Mouse (Mus musculus) midbrain, embryonic 14.5 days (tissue): ENCODE measurements around the gene Zfp709. TPM values are rescaled to one million over a fixed set of nuclear protein-coding genes. Genes with fewer than 3 reads are reported as not detected.
"Not testable (repeated sequence)": the region's sequence is repeated elsewhere in the genome, so short reads cannot be mapped to it uniquely, and the experiment has no call there.

Experiments
- ATAC-seq: fragments of 200-750 bp; cut with Nextera tagmentation; 2 replicates; pipeline ENCODE4 v1.8.0; 2017; ENCODE audit warnings: moderate number of reproducible peaks, moderate library complexity; ENCODE audit not compliant: low FRiP score, low TSS enrichment
- DNase-seq: peaks from one replicate; pipeline ENCODE4 v3.0.0-alpha.2; 2015
- H3K27ac ChIP-seq: fragments of 300-500 bp; sonication (generic); replicated peaks from 2 replicates; pipeline ENCODE4 v1.5.1; 2014; ENCODE audit warnings: mild to moderate bottlenecking, low read depth, low read length, moderate library complexity
- H3K27me3 ChIP-seq: fragments of 300-500 bp; sonication (generic); 2 replicates; pipeline ENCODE4 v1.6.1; 2014; ENCODE audit warnings: low read length, control low read depth, mixed read lengths; ENCODE audit not compliant: control insufficient read depth, insufficient read depth
- H3K36me3 ChIP-seq: fragments of 300-500 bp; sonication (generic); 2 replicates; pipeline ENCODE4 v1.6.1; 2014; ENCODE audit warnings: low read length, control low read depth; ENCODE audit not compliant: control insufficient read depth, insufficient read depth
- H3K4me1 ChIP-seq: fragments of 300-500 bp; sonication (generic); 2 replicates; pipeline ENCODE4 v1.6.1; 2014; ENCODE audit warnings: mild to moderate bottlenecking, antibody characterized with exemption, low read length, control low read depth; ENCODE audit not compliant: control insufficient read depth, insufficient read depth
- H3K4me2 ChIP-seq: fragments of 300-500 bp; sonication (generic); 2 replicates; pipeline ENCODE4 v1.6.1; 2014; ENCODE audit warnings: mild to moderate bottlenecking, low read length, moderate library complexity
- H3K4me3 ChIP-seq: fragments of 300-500 bp; sonication (generic); replicated peaks from 2 replicates; pipeline ENCODE4 v1.5.1; 2014; ENCODE audit warnings: low read depth, low read length
- H3K9ac ChIP-seq: fragments of 300-500 bp; sonication (generic); replicated peaks from 2 replicates; pipeline ENCODE4 v1.6.1; 2014; ENCODE audit warnings: mild to moderate bottlenecking, low read length, moderate library complexity
- H3K9me3 ChIP-seq: fragments of 300-500 bp; sonication (generic); 2 replicates; pipeline ENCODE4 v1.6.1; 2016; ENCODE audit warnings: low read length, control low read depth, mixed read lengths; ENCODE audit not compliant: control insufficient read depth
- WGBS: fragments of 180-500 bp; shearing (Covaris S2); extraction: QIAGEN DNeasy Blood & Tissue Kit; methylation state at CpG from one replicate; pipeline ENCODE4 v1.1.7; 2014; 5-methylcytosine and 5-hydroxymethylcytosine counted together
- polyA plus RNA-seq: library from polyadenylated mRNA; unstranded; fragments of >200 nt; fragmentation: Nextera tagmentation; extraction: Ambion mirVana; gene quantifications from 2 replicates; pipeline ENCODE4 v1.2.1, GENCODE M21; 2014

Gene Zfp709
- 9.8 and 12.6 TPM in 2 replicates for polyA plus RNA-seq

- peaks cover 18% of the 10 kb centered on the region for H3K9me3 ChIP-seq
- ATAC-seq: peak; percentile 84
- WGBS: 5% methylated on average over 44 of the region's 45 CpGs
- peaks cover 15% of the 10 kb centered on the region; the same call in 1 of the 2 replicates for H3K36me3 ChIP-seq
- H3K27ac ChIP-seq: peak within 1 kb of the TSS; percentile 84
- H3K9ac ChIP-seq: peak within 1 kb of the TSS; percentile 93
- peak; percentile 77 for DNase-seq
- peak within 1 kb of the TSS; percentile 75 for H3K4me3 ChIP-seq
- peaks cover 7% of the 10 kb centered on the region; the same call in 1 of the 2 replicates for H3K4me1 ChIP-seq
- H3K4me2 ChIP-seq: peak within 1 kb of the TSS; percentile 93
- no peaks in the 10 kb centered on the region for H3K27me3 ChIP-seq
Observed at GRCm38 (mm10) chr8:71881618-71882274, at the start of gene Zfp709. Gene Zfp709 (plus strand): TSS chr8:71882019.

GRCm38 (mm10) chr8:71838207-71838606 is 43.6 kb upstream of the Zfp709 start:
- DNase-seq, H3K27ac ChIP-seq, H3K4me2 ChIP-seq, H3K9me3 ChIP-seq, H3K36me3 ChIP-seq, H3K9ac ChIP-seq, H3K27me3 ChIP-seq, H3K4me1 ChIP-seq, H3K4me3 ChIP-seq, ATAC-seq: not testable (repeated sequence)
- WGBS: 78% methylated on average over 4 of the region's 4 CpGs

- ATAC-seq, H3K9me3 ChIP-seq: not testable (repeated sequence)
Observed at GRCm38 (mm10) chr8:71841201-71841817, 40.5 kb upstream of the Zfp709 start.

GRCm38 (mm10) chr8:71842476-71842875 is 39.3 kb upstream of the Zfp709 start:
- not testable (repeated sequence) for H3K9ac ChIP-seq, H3K4me1 ChIP-seq, H3K36me3 ChIP-seq, H3K27me3 ChIP-seq, ATAC-seq, H3K27ac ChIP-seq, H3K4me3 ChIP-seq, H3K4me2 ChIP-seq, DNase-seq, H3K9me3 ChIP-seq
- 84% methylated on average over 2 of the region's 2 CpGs for WGBS

More at GRCm38 (mm10) chr8:71841201-71841817, 40.5 kb upstream of the Zfp709 start:
- not testable (repeated sequence) for H3K4me3 ChIP-seq, DNase-seq, H3K9ac ChIP-seq, H3K27ac ChIP-seq, H3K4me1 ChIP-seq, H3K36me3 ChIP-seq, H3K4me2 ChIP-seq, H3K27me3 ChIP-seq
- 93% methylated on average over 3 of the region's 3 CpGs for WGBS

- not testable (repeated sequence) for H3K9ac ChIP-seq, H3K4me2 ChIP-seq, DNase-seq, H3K27me3 ChIP-seq, H3K4me3 ChIP-seq, H3K27ac ChIP-seq, H3K36me3 ChIP-seq, H3K9me3 ChIP-seq, ATAC-seq, H3K4me1 ChIP-seq
- 79% methylated on average over 1 of the region's 1 CpGs for WGBS
Observed at GRCm38 (mm10) chr8:71844453-71844852, 37.4 kb upstream of the Zfp709 start.

- 85% methylated on average over 1 of the region's 1 CpGs for WGBS
- not testable (repeated sequence) for H3K4me2 ChIP-seq
Observed at GRCm38 (mm10) chr8:71845993-71846483, 35.8 kb upstream of the Zfp709 start.

GRCm38 (mm10) chr8:71846745-71847144 is 35.1 kb upstream of the Zfp709 start:
- not testable (repeated sequence) for H3K4me1 ChIP-seq, DNase-seq, H3K9me3 ChIP-seq, H3K4me2 ChIP-seq, H3K27ac ChIP-seq, H3K36me3 ChIP-seq, H3K9ac ChIP-seq, H3K27me3 ChIP-seq, H3K4me3 ChIP-seq, ATAC-seq
- 90% methylated on average over 2 of the region's 2 CpGs for WGBS

More at GRCm38 (mm10) chr8:71845993-71846483, 35.8 kb upstream of the Zfp709 start:
- not testable (repeated sequence) for H3K27ac ChIP-seq, H3K4me3 ChIP-seq, H3K4me1 ChIP-seq, DNase-seq, H3K36me3 ChIP-seq, H3K27me3 ChIP-seq, H3K9me3 ChIP-seq, H3K9ac ChIP-seq
- ATAC-seq: peak; percentile 31; the same call in 1 of the 2 replicates

- not testable (repeated sequence) for H3K9me3 ChIP-seq, H3K4me3 ChIP-seq, H3K9ac ChIP-seq, DNase-seq, H3K27ac ChIP-seq, H3K36me3 ChIP-seq, H3K4me2 ChIP-seq, H3K4me1 ChIP-seq, H3K27me3 ChIP-seq
- 88% methylated on average over 1 of the region's 1 CpGs for WGBS
- peak; percentile 53; the same call in 1 of the 2 replicates for ATAC-seq
Observed at GRCm38 (mm10) chr8:71851014-71851413, 30.8 kb upstream of the Zfp709 start.
